Mouse (Mus musculus) CH12.LX (cell line): ENCODE measurements around the gene Slc36a3. TPM values are rescaled to one million over a fixed set of nuclear protein-coding genes. Genes with fewer than 3 reads are reported as not detected.

ENCODE experiments used
- DNase-seq: peaks from one replicate; pipeline ENCODE4 v3.0.0-alpha.2; 2013; ENCODE audit errors: extremely low read depth
- H3K27ac ChIP-seq: 2 replicates; pipeline ENCODE4 v1.5.1; 2012; ENCODE audit warnings: low read depth, mild to moderate bottlenecking, control low read depth, moderate library complexity; ENCODE audit not compliant: insufficient read depth
- H3K27me3 ChIP-seq: replicated peaks from 2 replicates; pipeline ENCODE3; 2012; ENCODE audit warnings: inconsistent platforms
- H3K36me3 ChIP-seq, 2 experiments: replicated peaks in 1 of 2; 2 replicates each; pipeline versions ENCODE3 to v1.6.1; 2012; ENCODE audit warnings: inconsistent platforms in 1 of 2, low read length in 1 of 2, mild to moderate bottlenecking in 1 of 2, mixed read lengths in 1 of 2, moderate library complexity in 1 of 2; ENCODE audit not compliant: control insufficient read depth in 1 of 2, insufficient read depth in 1 of 2
- H3K4me1 ChIP-seq, 2 experiments: 2 replicates each; pipeline ENCODE4 v1.6.1; 2012; ENCODE audit warnings: inconsistent platforms in 1 of 2, moderate library complexity in 1 of 2; ENCODE audit not compliant: insufficient read depth in 2 of 2, control insufficient read depth in 1 of 2
- H3K4me2 ChIP-seq: 2 replicates; pipeline ENCODE4 v1.6.1; 2012; ENCODE audit warnings: low read depth, mild to moderate bottlenecking, control low read depth; ENCODE audit not compliant: poor library complexity, insufficient read depth, severe bottlenecking
- H3K4me3 ChIP-seq, 3 experiments: fragments of 150-350 bp in 1 of 3; sonication (generic) in 1 of 3; replicated peaks in 1 of 3; 2 replicates each; pipeline versions ENCODE3 to v1.5.1; 2011 to 2012; ENCODE audit warnings: low read depth in 2 of 3, low read length in 2 of 3, mild to moderate bottlenecking in 2 of 3, moderate library complexity in 2 of 3, control low read depth in 1 of 3, improper control_type of control experiment in 1 of 3, inconsistent platforms in 1 of 3, mixed read lengths in 1 of 3; ENCODE audit not compliant: poor library complexity in 1 of 3
- H3K79me2 ChIP-seq: replicated peaks from 2 replicates; pipeline ENCODE4 v1.6.1; 2012; ENCODE audit warnings: mild to moderate bottlenecking, moderate library complexity; ENCODE audit not compliant: control insufficient read depth, poor library complexity, insufficient read depth, severe bottlenecking; ENCODE audit errors: extremely low read depth
- H3K9ac ChIP-seq: 2 replicates; pipeline ENCODE4 v1.6.1; 2012; ENCODE audit warnings: low read depth, mild to moderate bottlenecking, control low read depth, moderate library complexity; ENCODE audit not compliant: insufficient read depth
- H3K9me3 ChIP-seq: replicated peaks from 2 replicates; pipeline ENCODE3; 2012; ENCODE audit warnings: low read length, inconsistent platforms, mixed read lengths
- CHD1 ChIP-seq: IDR thresholded peaks from 2 replicates; pipeline ENCODE4 v1.6.1; 2012; ENCODE audit warnings: low read depth, low read length, improper control_type of control experiment, inconsistent platforms
- ELF1 ChIP-seq: IDR thresholded peaks from 2 replicates; pipeline ENCODE4 v1.6.1; 2014; ENCODE audit warnings: low read depth, mild to moderate bottlenecking, inconsistent platforms, low read length, improper control_type of control experiment
- ETS1 ChIP-seq: conservative IDR thresholded peaks from 2 replicates; pipeline ENCODE4 v1.6.1; 2012; ENCODE audit warnings: low read depth, mild to moderate bottlenecking, inconsistent platforms, low read length, improper control_type of control experiment, moderate library complexity
- GABPA ChIP-seq: IDR thresholded peaks from 2 replicates; pipeline ENCODE4 v1.6.1; 2012; ENCODE audit warnings: low read depth, low read length, improper control_type of control experiment, inconsistent platforms; ENCODE audit not compliant: insufficient replicate concordance
- JUN ChIP-seq: IDR thresholded peaks from 2 replicates; pipeline ENCODE4 v1.6.1; 2011; ENCODE audit warnings: low read depth, mild to moderate bottlenecking, low read length, improper control_type of control experiment, moderate library complexity; ENCODE audit not compliant: insufficient read depth
- KAT2A ChIP-seq: IDR thresholded peaks from 2 replicates; pipeline ENCODE4 v1.6.1; 2012; ENCODE audit warnings: low read length, improper control_type of control experiment, inconsistent platforms; ENCODE audit not compliant: insufficient replicate concordance
- MEF2A ChIP-seq: IDR thresholded peaks from 2 replicates; pipeline ENCODE4 v1.6.1; 2014; ENCODE audit warnings: low read depth, mild to moderate bottlenecking, inconsistent platforms, low read length, improper control_type of control experiment, borderline replicate concordance
- NRF1 ChIP-seq: IDR thresholded peaks from 2 replicates; pipeline ENCODE4 v1.6.1; 2014; ENCODE audit warnings: low read depth, mild to moderate bottlenecking, inconsistent platforms, low read length, improper control_type of control experiment, moderate library complexity
- POLR2AphosphoS2 ChIP-seq: IDR thresholded peaks from 2 replicates; pipeline ENCODE4 v1.6.1; 2011; ENCODE audit warnings: low read depth, low read length, improper control_type of control experiment
- RAD21 ChIP-seq: IDR thresholded peaks from 2 replicates; pipeline ENCODE4 v1.6.1; 2011; ENCODE audit warnings: low read depth, mild to moderate bottlenecking, low read length, improper control_type of control experiment, moderate library complexity
- SIN3A ChIP-seq: IDR thresholded peaks from 2 replicates; pipeline ENCODE4 v1.6.1; 2012; ENCODE audit warnings: low read length, improper control_type of control experiment, inconsistent platforms
- TBP ChIP-seq: conservative IDR thresholded peaks from 2 replicates; pipeline ENCODE4 v1.6.1; 2011; ENCODE audit warnings: low read depth, low read length, improper control_type of control experiment
- TCF12 ChIP-seq: IDR thresholded peaks from 2 replicates; pipeline ENCODE4 v1.6.1; 2014; ENCODE audit warnings: low read depth, mild to moderate bottlenecking, inconsistent platforms, low read length, improper control_type of control experiment
- UBTF ChIP-seq: IDR thresholded peaks from 2 replicates; pipeline ENCODE4 v1.6.1; 2012; ENCODE audit warnings: low read depth, mild to moderate bottlenecking, inconsistent platforms, low read length, improper control_type of control experiment, moderate library complexity
- USF1 ChIP-seq: IDR thresholded peaks from 2 replicates; pipeline ENCODE4 v1.6.1; 2014; ENCODE audit warnings: low read depth, mild to moderate bottlenecking, inconsistent platforms, low read length, improper control_type of control experiment
- USF2 ChIP-seq: conservative IDR thresholded peaks from 2 replicates; pipeline ENCODE4 v1.6.1; 2011; ENCODE audit warnings: low read depth, low read length, improper control_type of control experiment
- ZC3H11A ChIP-seq: IDR thresholded peaks from 2 replicates; pipeline ENCODE4 v1.6.1; 2012; ENCODE audit warnings: low read depth, mild to moderate bottlenecking, inconsistent platforms, low read length, improper control_type of control experiment
- ZKSCAN1 ChIP-seq: IDR thresholded peaks from 2 replicates; pipeline ENCODE4 v1.6.1; 2012; ENCODE audit warnings: low read depth, inconsistent platforms, low read length, improper control_type of control experiment, borderline replicate concordance
- ZNF384 ChIP-seq: IDR thresholded peaks from 2 replicates; pipeline ENCODE4 v1.6.1; 2012; ENCODE audit warnings: low read depth, low read length, improper control_type of control experiment, inconsistent platforms
- dilution Hi-C: fragments of 300-500 bp; cut with MboI; formaldehyde crosslinking; loops from 2 replicates; pipeline ENCODE4 v1.14.3; 2020; ENCODE audit warnings: low sequenced_read_pairs; ENCODE audit not compliant: extremely low pct_unique_long_range_greater_than_20kb, extremely low pct_ligation_motif_present
- in situ Hi-C: fragments of 300-500 bp; cut with MboI; formaldehyde crosslinking; loops from 3 replicates; pipeline ENCODE4 v1.14.3; 2019; ENCODE audit warnings: low sequenced_read_pairs, low pct_ligation_motif_present, low pct_unique_long_range_greater_than_20kb, mixed read lengths
- polyA plus RNA-seq: library from polyadenylated mRNA; unstranded; fragments of >175 nt; gene quantifications from 2 replicates; pipeline ENCODE4 v1.2.1, GENCODE M21; 2012; ENCODE audit warnings: low read depth; ENCODE audit not compliant: insufficient read length
- total RNA-seq, 2 experiments: library from RNA; depleted of rRNA; stranded (reverse); fragments of 300-350 nt in 1 of 2; fragments of >200 nt in 1 of 2; gene quantifications; 2 replicates each; pipeline ENCODE4 v1.2.3; 2012 to 2014

The Slc36a3 gene
- total and polyA plus RNA-seq, 3 experiments: 0.72 to 1.5 (median 0.72) TPM

DNA sequence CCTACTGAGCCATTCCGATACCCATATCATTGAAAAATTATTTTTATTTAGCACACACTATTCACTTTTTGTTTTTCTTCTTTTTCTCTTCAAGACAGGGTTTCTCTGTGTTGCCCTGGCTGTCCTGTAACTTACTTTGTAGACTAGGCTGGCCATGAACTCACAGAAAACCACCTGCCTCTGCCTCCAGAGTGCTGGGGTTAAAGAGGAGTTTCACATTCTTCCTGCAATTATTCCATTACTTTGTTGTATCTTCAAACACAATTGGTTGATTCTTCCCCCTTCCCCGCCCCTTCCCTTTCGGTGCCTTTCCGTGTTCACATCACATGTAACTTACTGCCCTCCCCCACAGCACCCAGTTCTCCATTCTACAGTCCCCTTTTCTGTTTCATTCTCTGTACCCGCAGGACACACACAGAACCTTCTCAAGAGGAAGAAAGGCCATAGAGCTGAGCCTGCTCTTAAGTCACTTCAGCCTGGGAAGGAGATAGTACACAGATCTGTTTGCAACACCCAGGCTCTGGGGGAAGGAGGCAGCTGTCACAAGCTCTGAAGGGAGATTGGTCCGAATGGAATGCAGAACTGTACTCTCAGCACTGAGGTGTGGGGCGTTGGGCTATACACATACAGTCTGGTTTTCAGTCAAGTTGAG lies 38.2 kb downstream of the Slc36a3 start (continued):
- TF ChIP-seq POLR2AphosphoS2: peak; percentile 63; the same call in 1 of the 2 replicates
- TF ChIP-seq, all 38 proteins: peak for 25

DNA sequence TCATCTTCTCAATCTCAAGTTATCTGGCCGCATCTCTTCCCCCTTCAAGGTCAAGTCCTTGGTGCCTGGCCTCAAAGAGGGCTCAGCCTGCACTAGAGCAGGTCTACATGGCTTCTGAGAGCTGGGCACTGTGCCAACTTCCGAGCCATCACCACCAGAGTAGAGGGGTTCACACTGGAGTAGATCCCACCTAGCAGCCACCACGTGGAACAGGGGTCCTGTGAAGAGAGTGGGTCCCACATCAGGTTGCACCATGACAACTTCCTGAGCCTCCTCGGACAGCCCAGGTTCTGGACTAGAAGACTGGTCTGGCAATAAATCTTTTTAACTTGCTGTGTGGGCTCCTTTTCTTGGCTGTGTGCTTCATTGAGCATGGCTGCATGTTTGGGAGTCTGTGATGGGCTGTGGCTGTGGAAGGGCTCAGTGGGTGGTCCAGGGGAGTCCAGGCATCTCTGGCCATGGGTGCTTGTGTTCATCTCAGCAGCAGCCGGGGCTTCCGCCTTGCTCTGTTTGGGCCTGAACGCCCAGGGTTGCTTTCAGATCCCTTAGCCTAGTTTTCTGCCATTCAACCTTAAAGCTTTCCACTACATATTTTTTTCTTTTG lies 40.8 kb downstream of the Slc36a3 start:
- Histone ChIP-seq H3K79me2 (no peaks in the 10 kb centered on the region), H3K27me3 (no peaks in the 10 kb centered on the region), H3K4me2 (no peak overlapping the region), H3K4me3 (no peak overlapping the region), H3K27ac (no peak overlapping the region), H3K4me1 (peaks cover 10 to 33% of the 10 kb centered on the region in 2 experiments), H3K36me3 (peaks cover 21 to 52% of the 10 kb centered on the region in 2 experiments), H3K9me3 (no peaks in the 10 kb centered on the region), H3K9ac (no peak overlapping the region)
- TF ChIP-seq SIN3A (no peak), UBTF (no peak), ZKSCAN1 (no peak), NRF1 (no peak), JUN (no peak), GABPA (no peak), USF2 (no peak), RAD21 (no peak), CHD1 (no peak), ZNF384 (no peak)
- dilution Hi-C loops (no loop called here), in situ Hi-C loops (no loop called here)
- DNase-seq: no peak

DNA sequence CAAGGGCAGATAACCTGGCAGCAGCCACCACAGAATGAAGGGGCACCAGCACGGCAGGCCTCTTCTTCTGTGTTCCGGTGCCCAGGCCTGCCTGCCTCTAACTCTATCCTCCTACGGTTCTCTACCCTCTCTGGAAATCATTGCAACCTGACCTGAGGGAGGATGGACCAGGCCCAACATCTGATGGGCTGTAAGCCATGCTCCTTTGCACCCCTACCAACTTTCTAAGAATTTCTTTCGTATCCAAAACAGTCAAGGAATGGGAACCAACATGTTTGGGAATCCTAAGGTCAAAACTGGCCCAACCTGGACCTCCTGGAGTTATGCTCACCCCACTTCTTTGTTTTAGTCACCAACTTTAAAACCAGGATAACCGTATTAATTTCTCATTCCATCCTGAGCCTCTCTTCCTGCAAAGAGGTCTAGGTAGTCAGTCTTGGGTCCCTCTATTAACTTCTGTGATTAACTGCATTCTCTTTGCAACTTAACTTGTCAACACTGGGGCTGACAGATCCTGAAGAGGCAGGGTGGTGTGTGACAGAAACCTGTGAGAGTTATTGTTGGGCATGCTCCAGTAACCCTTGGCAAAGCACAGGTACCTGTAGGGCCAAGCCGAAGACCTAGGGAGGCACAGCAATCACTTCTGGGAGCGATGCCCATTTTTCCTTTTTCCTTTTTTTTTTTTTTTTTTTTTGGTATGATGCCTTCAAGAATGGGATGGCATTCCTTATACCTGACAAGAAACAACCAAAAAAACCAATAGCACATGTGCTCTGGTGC lies 41.8 kb downstream of the Slc36a3 start:
- DNase-seq: no peak
- Histone ChIP-seq H3K36me3 (peaks cover 25 to 61% of the 10 kb centered on the region in 2 experiments), H3K4me1 (peaks cover 10 to 31% of the 10 kb centered on the region in 2 experiments), H3K79me2 (no peaks in the 10 kb centered on the region), H3K27me3 (no peaks in the 10 kb centered on the region), H3K4me3 (no peak overlapping the region), H3K27ac (no peak overlapping the region), H3K9ac (no peak overlapping the region)
- in situ Hi-C loops (no loop called here), dilution Hi-C loops (no loop called here)
- TF ChIP-seq TBP (no peak), ZNF384 (no peak), ELF1 (no peak), KAT2A (no peak), TCF12 (no peak), ZC3H11A (no peak), CHD1 (no peak), MEF2A (no peak), ETS1 (no peak), JUN (no peak), ZKSCAN1 (no peak), USF1 (no peak)
- TF ChIP-seq, all 38 proteins: peak for 0
- no peak overlapping the region for H3K4me2 ChIP-seq
- H3K9me3 ChIP-seq: no peaks in the 10 kb centered on the region
